Mouse (Mus musculus) lung, embryonic 16.5 days (tissue): ENCODE measurements around the gene Ttll4. TPM values are rescaled to one million over a fixed set of nuclear protein-coding genes. Genes with fewer than 3 reads are reported as not detected.

Source experiments
- ATAC-seq: fragments of 200-750 bp; cut with Nextera tagmentation; 2 replicates; pipeline ENCODE4 v1.8.0; 2017; ENCODE audit warnings: low read depth, mild to moderate bottlenecking, moderate library complexity
- H3K27ac ChIP-seq: fragments of 300-500 bp; sonication (generic); 2 replicates; pipeline ENCODE4 v1.5.1; 2014; ENCODE audit warnings: mild to moderate bottlenecking, control low read depth, low read length
- H3K27me3 ChIP-seq: fragments of 300-500 bp; sonication (generic); 2 replicates; pipeline ENCODE4 v1.6.1; 2014; ENCODE audit warnings: low read depth, low read length, mixed read lengths; ENCODE audit not compliant: control insufficient read depth, insufficient read depth
- H3K36me3 ChIP-seq: fragments of 300-500 bp; sonication (generic); 2 replicates; pipeline ENCODE4 v1.6.1; 2014; ENCODE audit warnings: low read length; ENCODE audit not compliant: control insufficient read depth, insufficient read depth
- H3K4me1 ChIP-seq: fragments of 300-500 bp; sonication (generic); replicated peaks from 2 replicates; pipeline ENCODE4 v1.6.1; 2014; ENCODE audit warnings: low read length, mixed read lengths; ENCODE audit not compliant: control insufficient read depth, insufficient read depth
- H3K4me2 ChIP-seq: fragments of 300-500 bp; sonication (generic); 2 replicates; pipeline ENCODE4 v1.6.1; 2014; ENCODE audit warnings: low read depth, low read length, control low read depth
- H3K4me3 ChIP-seq: fragments of 300-500 bp; sonication (generic); 2 replicates; pipeline ENCODE4 v1.5.1; 2014; ENCODE audit warnings: mild to moderate bottlenecking, low read length, control low read depth
- H3K9ac ChIP-seq: fragments of 300-500 bp; sonication (generic); 2 replicates; pipeline ENCODE4 v1.6.1; 2014; ENCODE audit warnings: low read length, control low read depth
- H3K9me3 ChIP-seq: fragments of 300-500 bp; sonication (generic); 2 replicates; pipeline ENCODE4 v1.6.1; 2016; ENCODE audit warnings: low read length; ENCODE audit not compliant: control insufficient read depth
- WGBS: fragments of 180-500 bp; shearing (Covaris S2); extraction: QIAGEN DNeasy Blood & Tissue Kit; methylation state at CpG from one replicate; pipeline ENCODE4 v1.1.7; 2014; 5-methylcytosine and 5-hydroxymethylcytosine counted together
- polyA plus RNA-seq: library from polyadenylated mRNA; unstranded; fragments of >200 nt; fragmentation: Nextera tagmentation; extraction: Ambion mirVana; gene quantifications from 2 replicates; pipeline ENCODE4 v1.2.1, GENCODE M21; 2015

The Ttll4 gene
- polyA plus RNA-seq, 1 experiment from 2014 or later, result 16.5 TPM

DNA sequence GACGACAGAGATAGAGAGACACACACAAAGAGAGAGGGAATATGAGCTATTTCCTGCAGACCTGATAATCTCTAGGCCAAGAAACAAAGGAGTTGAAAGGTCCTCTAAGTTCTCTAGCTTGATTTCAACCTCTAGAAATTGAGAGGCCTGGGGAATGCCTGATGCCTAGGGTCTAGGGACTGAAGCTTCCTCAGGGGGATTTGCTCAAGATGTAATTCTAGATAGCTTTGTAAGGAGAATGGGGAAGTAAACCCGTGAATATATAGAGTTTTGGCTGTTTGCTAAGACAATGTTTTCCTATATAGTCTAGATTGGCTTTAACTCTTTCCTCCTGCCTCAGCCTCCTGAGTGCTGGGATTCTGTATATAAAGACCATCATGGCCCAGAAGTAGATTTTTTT is 53.4 kb downstream of the Ttll4 start:
- ATAC-seq, result no peak
- peaks cover 6% of the 10 kb centered on the region for H3K4me1 ChIP-seq
- no peak overlapping the region for H3K4me3 ChIP-seq
- no peaks in the 10 kb centered on the region for H3K9me3 ChIP-seq
- no peak overlapping the region for H3K4me2 ChIP-seq
- H3K9ac ChIP-seq, result no peak overlapping the region
- H3K27ac ChIP-seq, result no peak overlapping the region
- H3K27me3 ChIP-seq, result peaks cover 2% of the 10 kb centered on the region; the same call in 1 of the 2 replicates
- no peaks in the 10 kb centered on the region for H3K36me3 ChIP-seq
- 24% methylated on average over 2 of the region's 2 CpGs for WGBS

DNA sequence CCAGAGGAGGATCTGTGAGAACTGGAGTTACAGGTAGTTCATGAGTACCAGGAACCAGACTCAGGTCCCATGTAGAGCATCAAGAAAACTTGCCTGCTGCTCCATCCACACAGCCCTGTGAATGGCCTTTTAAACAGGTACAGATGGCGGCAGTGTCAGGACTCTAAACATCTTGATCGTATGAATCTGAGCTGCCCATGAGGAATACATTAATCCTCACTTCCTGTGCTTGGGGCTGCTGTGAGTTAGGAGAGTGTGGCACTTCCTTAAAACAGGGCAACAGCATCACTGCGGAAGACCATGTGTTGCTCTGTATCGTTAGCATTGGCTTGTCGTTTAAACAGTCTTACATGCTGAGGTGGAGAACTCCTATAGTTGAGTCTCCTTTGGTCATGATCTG is 53.9 kb downstream of the Ttll4 start:
- no peak overlapping the region for H3K9ac ChIP-seq
- H3K9me3 ChIP-seq, result no peaks in the 10 kb centered on the region
- H3K27ac ChIP-seq, result no peak overlapping the region
- H3K4me3 ChIP-seq, result no peak overlapping the region
- H3K4me2 ChIP-seq, result no peak overlapping the region
- H3K27me3 ChIP-seq, result peaks cover 2% of the 10 kb centered on the region; the same call in 1 of the 2 replicates
- no peaks in the 10 kb centered on the region for H3K36me3 ChIP-seq
- H3K4me1 ChIP-seq, result peaks cover 6% of the 10 kb centered on the region
- no peak for ATAC-seq
- 68% methylated on average over 5 of the region's 5 CpGs for WGBS

DNA sequence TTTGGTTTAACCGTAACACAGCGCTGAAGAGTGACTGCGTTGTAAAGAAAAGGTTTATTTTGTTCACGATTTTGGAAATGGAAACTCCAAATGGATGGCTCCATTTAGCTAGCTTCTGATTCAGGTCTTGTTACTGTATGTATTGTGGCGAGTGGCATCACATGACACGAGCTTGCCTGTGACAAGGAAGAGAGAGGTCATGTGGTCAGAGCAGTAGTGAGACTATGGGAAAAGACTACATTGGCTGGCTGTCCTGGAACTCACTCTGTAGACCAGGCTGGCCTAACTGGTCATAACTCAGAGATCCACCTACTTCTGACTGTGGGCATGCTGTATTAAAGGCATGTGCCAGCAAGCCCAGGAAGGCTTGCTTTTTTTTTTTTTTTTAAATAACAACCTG is 54.3 kb downstream of the Ttll4 start:
- Histone ChIP-seq H3K4me1 (peaks cover 6% of the 10 kb centered on the region), H3K9me3 (no peaks in the 10 kb centered on the region), H3K36me3 (no peaks in the 10 kb centered on the region), H3K27ac (no peak overlapping the region), H3K4me3 (no peak overlapping the region), H3K9ac (no peak overlapping the region), H3K4me2 (no peak overlapping the region), H3K27me3 (peaks cover 2% of the 10 kb centered on the region; the same call in 1 of the 2 replicates)
- 78% methylated on average over 6 of the region's 6 CpGs for WGBS
- no peak for ATAC-seq

DNA sequence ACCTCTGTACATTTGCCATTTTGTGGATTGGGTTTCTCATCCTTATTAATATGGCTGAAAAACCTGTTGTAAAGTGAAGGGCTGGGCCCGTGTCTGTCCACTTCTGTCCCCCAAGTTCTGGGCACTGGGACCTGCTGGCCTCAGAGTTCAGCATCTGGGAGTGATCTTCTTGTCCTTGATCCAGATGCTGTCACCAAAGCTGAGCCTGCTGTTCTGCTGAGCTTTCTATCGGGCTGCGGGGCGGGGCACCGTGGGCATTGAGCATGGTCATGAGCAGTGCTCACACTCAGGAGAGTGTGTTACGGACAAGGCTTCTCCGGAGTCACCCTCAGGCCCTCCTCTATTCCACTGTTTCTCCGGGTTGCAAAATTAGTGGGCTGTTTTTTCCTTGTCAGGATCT is 56.6 kb downstream of the Ttll4 start:
- Histone ChIP-seq H3K27me3 (peaks cover 2% of the 10 kb centered on the region; the same call in 1 of the 2 replicates), H3K9me3 (no peaks in the 10 kb centered on the region), H3K9ac (no peak overlapping the region), H3K4me1 (peaks cover under 1% of the 10 kb centered on the region; the same call in 1 of the 2 replicates), H3K27ac (no peak overlapping the region), H3K36me3 (no peaks in the 10 kb centered on the region), H3K4me2 (no peak overlapping the region), H3K4me3 (no peak overlapping the region)
- 79% methylated on average over 8 of the region's 8 CpGs for WGBS
- no peak for ATAC-seq

DNA sequence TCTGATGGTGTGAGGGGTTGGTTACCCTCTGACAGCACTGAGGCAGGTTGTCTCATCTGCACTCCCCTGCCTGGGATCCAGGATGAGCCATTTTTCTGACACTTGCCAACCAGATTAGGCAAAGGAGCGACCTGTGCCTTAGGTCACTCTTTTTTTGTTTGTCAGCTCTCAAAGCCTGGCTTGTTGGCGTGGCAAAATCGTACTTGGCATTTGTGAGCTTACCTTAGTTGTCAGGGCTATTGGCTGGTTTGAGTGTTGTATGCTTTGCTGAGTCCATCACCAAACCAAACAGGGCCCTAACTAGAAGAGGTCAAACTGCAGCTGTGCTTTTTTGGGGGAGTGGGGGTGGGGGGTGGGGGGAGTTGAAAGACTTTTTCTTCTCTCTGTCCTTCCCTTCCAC is 57.7 kb downstream of the Ttll4 start:
- Histone ChIP-seq H3K27me3 (peaks cover 2% of the 10 kb centered on the region; the same call in 1 of the 2 replicates), H3K4me3 (no peak overlapping the region), H3K9me3 (no peaks in the 10 kb centered on the region), H3K4me2 (no peak overlapping the region), H3K9ac (no peak overlapping the region), H3K36me3 (no peaks in the 10 kb centered on the region), H3K4me1 (no peaks in the 10 kb centered on the region), H3K27ac (no peak overlapping the region)
- 53% methylated on average over 3 of the region's 3 CpGs for WGBS
- no peak for ATAC-seq

DNA sequence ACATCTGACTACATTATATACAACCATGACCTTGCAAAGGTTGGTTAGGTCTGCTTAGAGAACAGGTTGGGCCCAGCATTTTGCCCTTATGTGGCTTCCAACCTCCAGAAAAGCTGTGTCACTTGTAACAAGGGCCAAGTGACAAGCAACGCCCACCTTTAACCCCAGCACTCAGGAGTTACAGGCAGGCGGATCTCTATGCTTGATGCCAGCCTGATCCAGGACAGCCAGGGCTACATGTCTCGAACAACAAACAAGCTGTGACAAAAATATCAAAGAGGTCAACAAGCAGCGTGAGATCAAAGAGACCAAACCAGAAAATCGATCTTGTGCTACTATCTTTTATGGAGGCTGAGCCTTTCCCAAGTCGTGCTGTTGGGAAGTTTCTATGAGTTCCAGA is 60.1 kb downstream of the Ttll4 start:
- no peak overlapping the region for H3K4me2 ChIP-seq
- no peak overlapping the region for H3K27ac ChIP-seq
- WGBS, result 58% methylated on average over 6 of the region's 6 CpGs
- no peaks in the 10 kb centered on the region for H3K9me3 ChIP-seq
- no peak overlapping the region for H3K4me3 ChIP-seq
- no peaks in the 10 kb centered on the region for H3K4me1 ChIP-seq
- no peak for ATAC-seq
- H3K36me3 ChIP-seq, result no peaks in the 10 kb centered on the region
- H3K9ac ChIP-seq, result no peak overlapping the region
- no peaks in the 10 kb centered on the region for H3K27me3 ChIP-seq

DNA sequence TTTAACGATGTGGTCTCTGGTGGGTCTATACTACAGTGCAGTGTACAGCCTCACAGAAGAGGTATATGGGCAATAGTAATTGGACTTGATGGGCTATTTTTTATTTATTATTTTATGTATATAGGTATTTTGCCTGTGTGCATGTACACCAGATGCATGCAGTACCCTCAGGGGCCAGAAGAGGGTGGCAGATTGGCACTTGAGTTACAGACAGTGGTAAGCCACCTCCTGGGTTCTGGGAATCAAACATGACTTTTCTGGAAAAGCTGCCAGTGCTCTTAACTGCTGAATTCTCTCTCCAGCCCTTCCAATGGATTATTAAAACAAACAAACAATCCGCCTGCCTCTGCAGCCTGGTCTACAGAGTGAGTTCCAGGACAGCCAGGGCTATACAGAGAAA is 62.2 kb downstream of the Ttll4 start:
- H3K36me3 ChIP-seq, result no peaks in the 10 kb centered on the region
- no peaks in the 10 kb centered on the region for H3K9me3 ChIP-seq
- no peak for ATAC-seq
- no peak overlapping the region for H3K9ac ChIP-seq
- H3K4me1 ChIP-seq, result no peaks in the 10 kb centered on the region
- no peak overlapping the region for H3K4me3 ChIP-seq
- no peak overlapping the region for H3K27ac ChIP-seq
- no peaks in the 10 kb centered on the region for H3K27me3 ChIP-seq
- WGBS, result 73% methylated on average over 2 of the region's 2 CpGs
- H3K4me2 ChIP-seq, result no peak overlapping the region

DNA sequence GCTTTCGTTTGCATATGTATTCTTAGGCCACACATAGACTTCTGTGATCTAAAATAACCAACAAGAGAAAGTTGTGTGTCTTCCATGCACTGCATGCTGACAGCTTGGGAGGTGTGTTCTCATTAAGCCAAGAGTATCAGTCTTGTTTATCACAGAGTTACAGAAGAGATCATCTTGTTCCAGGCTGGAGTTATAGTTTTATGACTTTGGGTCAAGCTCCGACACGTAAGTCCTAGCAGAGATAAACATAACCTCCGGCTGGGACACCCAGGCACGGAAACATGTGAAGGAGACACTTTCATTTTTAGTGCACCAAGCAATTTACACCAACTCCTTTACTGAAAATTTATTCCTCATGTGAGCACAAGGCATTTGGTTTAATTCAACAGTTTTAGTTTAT is 64.6 kb downstream of the Ttll4 start:
- Histone ChIP-seq H3K36me3 (no peaks in the 10 kb centered on the region), H3K27me3 (no peaks in the 10 kb centered on the region), H3K4me2 (no peak overlapping the region), H3K4me1 (no peaks in the 10 kb centered on the region), H3K9ac (no peak overlapping the region), H3K27ac (no peak overlapping the region), H3K4me3 (no peak overlapping the region), H3K9me3 (no peaks in the 10 kb centered on the region)
- no peak for ATAC-seq
- WGBS, result 47% methylated on average over 5 of the region's 5 CpGs

DNA sequence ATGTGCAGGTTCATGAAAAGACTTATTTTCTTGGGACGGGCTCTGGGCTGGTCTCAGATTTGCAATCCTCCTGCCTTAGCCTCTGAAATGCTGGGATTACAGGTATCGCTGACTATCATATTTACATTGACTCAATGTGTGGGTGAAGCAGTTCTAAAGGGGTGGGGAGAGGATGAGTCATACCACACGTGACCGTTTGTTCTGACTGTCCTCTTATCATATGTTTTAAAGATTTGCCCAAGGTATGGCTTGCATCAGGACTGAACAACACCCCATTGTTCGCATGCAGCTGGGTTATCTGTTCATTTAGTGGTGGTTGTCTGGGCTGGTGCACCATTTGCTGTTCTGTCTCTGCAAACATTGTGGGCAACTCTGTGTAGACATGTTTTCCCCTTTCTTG is 65.1 kb downstream of the Ttll4 start:
- no peak for ATAC-seq
- 53% methylated on average over 5 of the region's 5 CpGs for WGBS
- Histone ChIP-seq H3K4me2 (no peak overlapping the region), H3K9ac (no peak overlapping the region), H3K4me3 (no peak overlapping the region), H3K9me3 (no peaks in the 10 kb centered on the region), H3K27ac (no peak overlapping the region), H3K4me1 (no peaks in the 10 kb centered on the region), H3K36me3 (no peaks in the 10 kb centered on the region), H3K27me3 (no peaks in the 10 kb centered on the region)

DNA sequence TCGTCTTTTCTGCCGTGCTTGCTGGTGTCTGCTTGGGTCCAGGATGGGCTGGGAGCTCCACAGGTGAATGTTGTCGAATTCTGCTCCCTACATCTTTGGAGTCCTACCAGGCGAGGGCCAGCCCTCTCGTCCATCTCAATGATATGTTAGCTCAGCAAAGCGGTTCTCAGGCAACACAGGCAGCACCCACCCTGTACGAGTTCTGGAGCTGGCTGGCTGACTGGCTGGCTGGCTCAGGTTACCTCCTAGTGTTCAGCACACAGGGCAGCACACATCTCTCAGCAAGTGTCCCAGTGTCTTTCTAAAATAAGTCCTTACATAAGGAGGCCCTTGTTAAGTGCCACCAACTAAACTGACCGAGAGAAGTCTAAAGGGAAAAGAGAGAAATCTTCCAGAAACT is 66.9 kb downstream of the Ttll4 start:
- no peak for ATAC-seq
- no peak overlapping the region for H3K9ac ChIP-seq
- no peak overlapping the region for H3K27ac ChIP-seq
- no peaks in the 10 kb centered on the region for H3K9me3 ChIP-seq
- no peaks in the 10 kb centered on the region for H3K36me3 ChIP-seq
- no peak overlapping the region for H3K4me2 ChIP-seq
- no peak overlapping the region for H3K4me3 ChIP-seq
- no peaks in the 10 kb centered on the region for H3K27me3 ChIP-seq
- WGBS, result 57% methylated on average over 8 of the region's 8 CpGs
- no peaks in the 10 kb centered on the region for H3K4me1 ChIP-seq
